Mouse (Mus musculus): Measurements from ENCODE around the gene Adat3. TPM values are rescaled to one million over a fixed set of nuclear protein-coding genes. Genes with fewer than 3 reads are reported as not detected.

Gene Adat3
- polyA plus RNA-seq, 1 experiment from 2014 or later, result 6.4 TPM

DNA sequence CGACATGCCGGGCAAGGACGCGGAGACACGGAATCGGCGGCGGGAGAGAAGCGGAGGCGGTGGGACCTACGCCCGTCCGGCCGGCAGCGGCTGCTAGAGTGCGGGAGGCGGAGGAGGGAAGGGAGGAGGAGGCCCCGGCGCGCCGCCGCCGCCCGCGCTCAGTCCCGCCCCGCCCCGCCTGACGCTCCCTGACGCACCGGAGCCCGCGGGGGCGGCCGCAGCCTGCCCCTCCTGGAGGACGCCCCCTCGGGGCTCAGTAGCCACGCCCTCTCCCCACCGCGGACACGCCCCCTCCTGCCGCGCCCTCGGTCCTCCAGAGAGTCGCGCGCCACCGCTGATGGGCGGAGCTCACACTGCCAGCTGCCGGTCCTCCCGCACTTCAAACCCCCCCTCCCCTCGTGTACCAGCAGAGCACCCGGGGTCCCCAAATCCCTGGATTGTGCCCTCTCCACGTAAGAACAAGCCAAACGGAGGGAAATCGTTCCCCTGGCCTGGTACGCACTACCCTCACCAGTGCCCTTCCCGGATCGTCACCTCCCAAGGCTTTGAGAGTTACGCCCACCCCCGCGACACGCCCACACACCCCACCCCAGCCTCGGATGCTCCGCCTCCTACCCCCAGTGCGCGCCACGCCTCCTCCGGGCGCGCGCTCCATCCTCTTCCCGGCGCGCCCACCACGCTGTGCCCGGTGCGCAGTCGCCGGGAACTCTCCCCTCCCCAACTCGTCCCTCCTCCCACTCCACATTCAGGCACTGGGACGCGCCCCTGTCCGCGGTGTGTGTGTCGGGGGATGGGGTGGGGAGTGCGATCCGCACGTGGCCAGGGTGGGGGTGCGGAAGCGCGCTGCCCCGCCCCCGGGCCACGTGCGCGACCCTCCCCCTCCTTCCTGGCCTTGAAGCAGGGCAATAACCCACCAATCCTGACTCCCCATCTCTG lies 25.2 kb upstream of the Adat3 start, which contains the start of gene Klf16:
Gene Klf16, minus strand, starts transcription at position 127 of the 936 bp plus-strand sequence.
- Histone ChIP-seq H3K4me2 (ENCODE audit: low read length) (peak within 1 kb of the TSS; percentile 87), H3K9me3 (ENCODE audit: control insufficient read depth, low read length) (no peaks in the 10 kb centered on the region), H3K27me3 (replicated peaks; ENCODE audit: control insufficient read depth, insufficient read depth, low read length) (no peaks in the 10 kb centered on the region), H3K4me1 (replicated peaks; ENCODE audit: control insufficient read depth, insufficient read depth, low read length) (peaks cover 40% of the 10 kb centered on the region), H3K4me3 (replicated peaks; ENCODE audit: low read length) (peak within 1 kb of the TSS; percentile 70), H3K27ac (ENCODE audit: low read length) (peak within 1 kb of the TSS; percentile 89), H3K36me3 (ENCODE audit: control insufficient read depth, insufficient read depth) (no peaks in the 10 kb centered on the region), H3K9ac (replicated peaks; ENCODE audit: low read depth, low read length) (peak within 1 kb of the TSS; percentile 65)
- WGBS, result under 1% methylated on average over 86 of the region's 97 CpGs
- peak; percentile 78 for ATAC-seq

DNA sequence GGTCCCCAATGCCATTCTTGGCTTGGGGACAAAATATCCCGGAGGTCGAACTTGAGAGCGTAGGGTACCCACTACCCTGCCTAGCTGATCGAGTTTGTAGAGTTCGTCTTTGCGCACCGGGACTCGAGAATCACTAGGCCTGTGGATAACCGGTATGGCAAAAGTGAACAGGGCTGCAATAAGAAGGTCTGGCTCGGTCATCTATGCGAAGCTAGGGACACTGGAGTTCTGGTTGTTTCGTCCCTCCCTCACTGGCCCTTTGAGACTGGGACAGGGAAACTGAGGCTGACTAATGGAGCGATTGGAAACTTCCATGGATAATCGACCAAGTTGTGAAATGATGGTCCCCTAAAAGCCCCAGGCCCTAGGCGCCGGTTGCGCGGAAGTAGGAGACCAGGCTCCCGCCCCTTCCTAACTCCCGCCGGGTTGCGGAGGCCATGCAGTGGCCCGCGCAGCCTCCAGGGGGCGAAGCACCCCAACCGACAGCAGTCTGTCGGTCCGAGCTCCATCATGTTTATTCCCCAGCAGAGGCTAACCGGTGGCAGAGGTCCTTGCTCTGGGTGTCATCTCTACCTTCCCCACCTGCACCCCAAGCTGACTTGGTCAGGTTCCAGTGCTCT lies 24.4 kb upstream of the Adat3 start:
- Histone ChIP-seq H3K27ac (ENCODE audit: low read length) (peak overlapping the region; percentile 89), H3K4me3 (replicated peaks; ENCODE audit: low read length) (peak overlapping the region; percentile 70), H3K27me3 (replicated peaks; ENCODE audit: control insufficient read depth, insufficient read depth, low read length) (no peaks in the 10 kb centered on the region), H3K4me1 (replicated peaks; ENCODE audit: control insufficient read depth, insufficient read depth, low read length) (peaks cover 39% of the 10 kb centered on the region), H3K9me3 (ENCODE audit: control insufficient read depth, low read length) (no peaks in the 10 kb centered on the region), H3K9ac (replicated peaks; ENCODE audit: low read depth, low read length) (peak overlapping the region; percentile 65), H3K4me2 (ENCODE audit: low read length) (peak overlapping the region; percentile 87), H3K36me3 (ENCODE audit: control insufficient read depth, insufficient read depth) (no peaks in the 10 kb centered on the region)
- under 1% methylated on average over 29 of the region's 29 CpGs for WGBS
- ATAC-seq, result peak; percentile 9; the same call in 1 of the 2 replicates

DNA sequence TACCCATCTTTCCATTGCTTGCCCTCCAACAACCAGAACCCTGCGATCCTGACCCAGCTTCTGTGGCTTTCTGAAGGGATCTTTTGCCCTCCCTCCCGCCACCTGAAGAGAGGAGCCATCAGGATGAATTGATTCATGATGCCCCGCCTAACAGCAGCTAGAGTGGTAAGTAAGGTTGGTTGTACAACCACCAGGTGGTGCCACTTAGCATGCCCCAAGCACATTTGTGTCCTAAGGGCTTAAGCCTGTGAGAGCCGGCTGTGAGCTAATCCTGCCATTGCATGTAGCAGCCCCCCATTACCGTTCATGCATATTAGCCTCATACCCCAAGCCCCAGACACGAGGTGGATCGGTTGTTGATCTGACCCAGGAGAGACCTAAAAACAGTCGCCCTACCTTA lies 23.8 kb upstream of the Adat3 start:
- Histone ChIP-seq H3K4me2 (ENCODE audit: low read length) (no peak overlapping the region), H3K9ac (replicated peaks; ENCODE audit: low read depth, low read length) (no peak overlapping the region), H3K4me1 (replicated peaks; ENCODE audit: control insufficient read depth, insufficient read depth, low read length) (peaks cover 32% of the 10 kb centered on the region), H3K27me3 (replicated peaks; ENCODE audit: control insufficient read depth, insufficient read depth, low read length) (no peaks in the 10 kb centered on the region), H3K36me3 (ENCODE audit: control insufficient read depth, insufficient read depth) (no peaks in the 10 kb centered on the region), H3K4me3 (replicated peaks; ENCODE audit: low read length) (no peak overlapping the region), H3K9me3 (ENCODE audit: control insufficient read depth, low read length) (no peaks in the 10 kb centered on the region), H3K27ac (ENCODE audit: low read length) (no peak overlapping the region)
- no peak for ATAC-seq
- WGBS, result 6% methylated on average over 8 of the region's 8 CpGs

DNA sequence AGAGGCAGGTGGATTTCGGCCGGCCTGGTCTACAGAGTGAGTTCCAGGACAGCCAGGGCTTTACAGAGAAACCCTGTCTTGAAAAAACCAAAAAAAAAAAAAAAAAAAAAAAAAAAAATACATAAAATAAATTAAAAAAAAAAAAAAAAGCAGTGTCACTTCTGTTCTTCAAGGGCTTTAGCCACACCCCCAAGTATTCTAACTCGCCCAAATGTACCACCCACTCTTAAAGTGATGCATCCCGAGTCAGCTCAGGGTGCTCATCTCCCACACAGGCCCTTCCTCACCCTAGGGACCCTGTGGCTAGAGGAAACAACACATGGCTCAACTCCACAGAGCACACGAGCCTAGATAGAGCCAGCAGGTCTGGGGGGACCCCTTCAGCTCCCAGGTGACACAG lies 19.6 kb upstream of the Adat3 start:
- WGBS, result 88% methylated on average over 5 of the region's 5 CpGs
- no peak overlapping the region for H3K4me2 ChIP-seq (ENCODE audit: low read length)
- peaks cover 15% of the 10 kb centered on the region for H3K4me1 ChIP-seq (replicated peaks; ENCODE audit: control insufficient read depth, insufficient read depth, low read length)
- no peak for ATAC-seq
- no peak overlapping the region for H3K27ac ChIP-seq (ENCODE audit: low read length)
- no peaks in the 10 kb centered on the region for H3K27me3 ChIP-seq (replicated peaks; ENCODE audit: control insufficient read depth, insufficient read depth, low read length)
- H3K36me3 ChIP-seq (ENCODE audit: control insufficient read depth, insufficient read depth), result no peaks in the 10 kb centered on the region
- no peaks in the 10 kb centered on the region for H3K9me3 ChIP-seq (ENCODE audit: control insufficient read depth, low read length)
- H3K9ac ChIP-seq (replicated peaks; ENCODE audit: low read depth, low read length), result no peak overlapping the region
- H3K4me3 ChIP-seq (replicated peaks; ENCODE audit: low read length), result no peak overlapping the region

DNA sequence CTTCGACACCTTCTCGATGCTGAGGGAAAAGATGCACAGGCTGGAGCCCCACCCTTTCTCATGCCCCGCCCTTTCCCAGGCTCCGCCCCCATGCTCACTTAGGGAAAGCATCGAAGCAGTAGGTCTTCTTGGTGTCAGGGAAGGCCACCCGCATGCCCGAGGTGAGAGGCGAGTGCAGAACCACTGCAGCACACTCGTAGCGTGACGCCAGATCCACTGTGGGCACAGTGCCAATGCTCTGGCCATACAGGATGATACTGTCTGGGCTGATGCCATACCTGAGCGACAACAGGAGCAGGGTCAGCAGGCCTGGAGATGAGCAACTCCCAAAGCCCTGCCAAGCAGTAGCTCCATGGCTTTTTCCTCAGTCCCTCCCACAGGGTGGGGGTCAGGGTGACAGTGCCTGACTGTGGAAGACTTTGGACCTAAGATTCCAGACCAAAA lies 18.6 kb upstream of the Adat3 start:
- no peak for ATAC-seq
- Histone ChIP-seq H3K4me1 (replicated peaks; ENCODE audit: control insufficient read depth, insufficient read depth, low read length) (peaks cover 16% of the 10 kb centered on the region), H3K4me2 (ENCODE audit: low read length) (no peak overlapping the region), H3K27me3 (replicated peaks; ENCODE audit: control insufficient read depth, insufficient read depth, low read length) (no peaks in the 10 kb centered on the region), H3K4me3 (replicated peaks; ENCODE audit: low read length) (no peak overlapping the region), H3K9me3 (ENCODE audit: control insufficient read depth, low read length) (no peaks in the 10 kb centered on the region), H3K36me3 (ENCODE audit: control insufficient read depth, insufficient read depth) (no peaks in the 10 kb centered on the region), H3K27ac (ENCODE audit: low read length) (no peak overlapping the region), H3K9ac (replicated peaks; ENCODE audit: low read depth, low read length) (no peak overlapping the region)
- WGBS, result 63% methylated on average over 12 of the region's 12 CpGs

DNA sequence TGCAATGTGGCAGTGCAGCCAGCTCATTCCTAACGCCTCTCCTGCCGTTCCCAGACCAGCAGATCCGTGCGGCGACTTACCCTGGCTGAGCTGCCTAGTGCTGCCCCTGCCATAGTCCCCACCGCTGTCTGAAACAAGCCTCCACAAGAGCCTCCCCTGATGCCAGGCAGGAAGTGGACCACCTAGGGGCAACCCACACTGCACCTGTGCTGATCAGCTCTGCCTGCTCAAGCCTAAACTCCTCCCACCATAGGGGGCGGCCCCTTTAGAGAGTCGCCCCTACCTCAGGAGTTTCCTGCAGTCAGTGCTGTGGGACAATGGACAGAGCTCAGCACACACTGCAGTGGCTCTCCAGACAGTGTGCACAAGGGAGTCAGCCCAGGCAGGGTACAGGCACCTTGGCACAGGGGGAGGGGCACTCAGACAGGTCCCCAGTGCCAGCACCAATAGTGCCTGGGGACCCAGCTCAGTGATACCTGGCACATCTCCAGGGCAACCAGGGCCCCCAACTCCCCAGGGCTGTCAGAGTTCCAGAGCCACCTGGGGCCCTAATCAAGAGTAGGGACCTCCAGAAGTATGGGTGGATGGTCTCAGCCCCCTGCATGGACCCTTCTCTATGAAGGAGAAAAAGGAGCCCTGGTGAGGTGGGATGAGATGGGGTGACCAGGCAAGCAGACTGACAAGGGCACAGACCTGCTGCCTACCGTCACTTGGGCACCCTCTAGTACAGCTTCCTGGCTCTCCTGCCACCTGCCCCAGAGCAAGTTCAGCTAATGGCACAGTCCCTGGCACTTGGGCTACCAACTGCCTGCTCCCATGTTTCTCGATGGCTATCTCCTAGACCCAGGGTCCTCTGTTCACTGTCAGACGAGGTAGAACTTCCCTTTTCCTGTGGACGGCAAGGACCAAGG lies 17.8 kb upstream of the Adat3 start:
- ATAC-seq, result peak; percentile 10; the same call in 1 of the 2 replicates
- Histone ChIP-seq H3K36me3 (ENCODE audit: control insufficient read depth, insufficient read depth) (no peaks in the 10 kb centered on the region), H3K4me2 (ENCODE audit: low read length) (no peak overlapping the region), H3K9me3 (ENCODE audit: control insufficient read depth, low read length) (no peaks in the 10 kb centered on the region), H3K4me3 (replicated peaks; ENCODE audit: low read length) (no peak overlapping the region), H3K4me1 (replicated peaks; ENCODE audit: control insufficient read depth, insufficient read depth, low read length) (peaks cover 23% of the 10 kb centered on the region), H3K27ac (ENCODE audit: low read length) (no peak overlapping the region), H3K27me3 (replicated peaks; ENCODE audit: control insufficient read depth, insufficient read depth, low read length) (no peaks in the 10 kb centered on the region), H3K9ac (replicated peaks; ENCODE audit: low read depth, low read length) (no peak overlapping the region)
- WGBS, result 73% methylated on average over 12 of the region's 12 CpGs

DNA sequence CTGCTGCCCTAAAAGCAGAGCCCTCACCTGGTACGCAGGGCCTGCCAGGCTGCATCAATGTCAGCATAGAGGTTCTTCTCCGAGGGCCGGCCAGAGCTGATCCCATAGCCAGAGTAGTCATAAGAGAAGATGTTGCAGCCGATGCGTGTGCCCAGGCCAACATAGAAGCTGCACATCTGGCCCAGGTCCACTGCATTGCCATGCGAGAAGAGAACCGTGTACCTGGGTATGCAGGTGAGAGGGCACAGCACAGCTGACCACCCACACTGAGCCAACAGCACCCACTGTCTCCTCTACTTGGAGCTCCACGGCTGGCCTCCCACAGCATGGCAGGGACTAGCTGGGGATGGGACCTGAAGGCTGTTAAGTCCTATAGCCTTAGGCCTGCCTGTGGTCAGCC lies 17.1 kb upstream of the Adat3 start:
- H3K27me3 ChIP-seq (replicated peaks; ENCODE audit: control insufficient read depth, insufficient read depth, low read length), result no peaks in the 10 kb centered on the region
- peaks cover 23% of the 10 kb centered on the region for H3K4me1 ChIP-seq (replicated peaks; ENCODE audit: control insufficient read depth, insufficient read depth, low read length)
- no peaks in the 10 kb centered on the region for H3K9me3 ChIP-seq (ENCODE audit: control insufficient read depth, low read length)
- no peaks in the 10 kb centered on the region for H3K36me3 ChIP-seq (ENCODE audit: control insufficient read depth, insufficient read depth)
- no peak overlapping the region for H3K4me3 ChIP-seq (replicated peaks; ENCODE audit: low read length)
- ATAC-seq, result no peak
- no peak overlapping the region for H3K4me2 ChIP-seq (ENCODE audit: low read length)
- H3K9ac ChIP-seq (replicated peaks; ENCODE audit: low read depth, low read length), result no peak overlapping the region
- no peak overlapping the region for H3K27ac ChIP-seq (ENCODE audit: low read length)
- WGBS, result 96% methylated on average over 8 of the region's 8 CpGs

DNA sequence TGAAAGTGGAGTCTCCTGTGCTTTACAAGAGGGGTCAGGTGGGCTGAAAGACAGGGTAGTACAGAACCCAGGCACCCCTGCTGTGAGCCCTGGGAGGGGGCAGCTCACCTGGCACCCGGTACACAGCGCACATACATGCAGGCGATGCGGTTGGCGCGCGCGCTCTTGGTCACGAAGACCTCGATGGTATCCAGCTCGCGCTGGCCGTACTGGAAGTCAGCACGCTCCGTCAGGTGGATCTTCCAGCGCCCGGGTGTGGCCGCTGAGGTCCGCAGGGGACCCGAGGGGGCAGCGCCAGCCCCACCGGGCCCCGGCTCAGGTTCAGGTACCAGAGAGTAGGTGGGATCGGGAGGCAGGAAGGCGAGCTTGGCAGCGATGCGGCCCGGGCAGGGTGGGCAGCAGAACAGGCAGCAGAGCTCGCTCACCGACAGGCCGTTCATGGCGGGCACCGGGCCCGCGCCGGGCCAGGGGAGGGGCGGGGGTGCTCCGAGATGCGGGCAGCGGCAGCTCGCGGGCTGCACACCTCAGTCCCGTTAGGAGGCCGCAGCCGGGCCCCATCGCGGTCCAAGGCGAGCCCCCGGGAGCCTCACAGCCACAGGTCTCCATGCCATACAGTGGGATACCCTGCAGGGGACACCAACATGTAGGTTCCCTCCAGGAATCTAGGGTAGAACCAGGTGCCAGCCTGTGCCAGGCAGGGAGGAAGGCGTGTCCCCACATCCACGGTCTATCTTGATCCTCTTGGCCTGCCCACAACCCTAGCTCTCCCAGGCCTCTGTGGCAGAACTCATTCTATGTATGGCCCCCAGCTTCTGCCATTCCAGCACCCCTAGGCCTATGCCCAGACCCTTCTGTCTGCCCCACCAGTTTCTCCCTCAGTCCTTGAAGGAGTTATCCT lies 16.0 kb upstream of the Adat3 start:
- Histone ChIP-seq H3K4me1 (replicated peaks; ENCODE audit: control insufficient read depth, insufficient read depth, low read length) (peaks cover 23% of the 10 kb centered on the region), H3K9me3 (ENCODE audit: control insufficient read depth, low read length) (no peaks in the 10 kb centered on the region), H3K36me3 (ENCODE audit: control insufficient read depth, insufficient read depth) (no peaks in the 10 kb centered on the region), H3K27me3 (replicated peaks; ENCODE audit: control insufficient read depth, insufficient read depth, low read length) (no peaks in the 10 kb centered on the region), H3K4me2 (ENCODE audit: low read length) (no peak overlapping the region), H3K27ac (ENCODE audit: low read length) (no peak overlapping the region), H3K4me3 (replicated peaks; ENCODE audit: low read length) (no peak overlapping the region), H3K9ac (replicated peaks; ENCODE audit: low read depth, low read length) (no peak overlapping the region)
- WGBS, result 94% methylated on average over 49 of the region's 51 CpGs
- no peak for ATAC-seq
